Mouse (Mus musculus) forebrain, embryonic 15.5 days (tissue): ENCODE measurements around the gene Cops9. TPM values are rescaled to one million over a fixed set of nuclear protein-coding genes. Genes with fewer than 3 reads are reported as not detected.

Experiments used
- ATAC-seq: fragments of 200-750 bp; cut with Nextera tagmentation; replicated peaks from 2 replicates; pipeline ENCODE4 v1.8.0; 2017; ENCODE audit warnings: mild to moderate bottlenecking, moderate TSS enrichment, moderate library complexity
- H3K27ac ChIP-seq: fragments of 300-500 bp; sonication (generic); replicated peaks from 2 replicates; pipeline ENCODE4 v1.5.1; 2015; ENCODE audit warnings: mild to moderate bottlenecking, inconsistent platforms
- H3K27me3 ChIP-seq: fragments of 300-500 bp; sonication (generic); 2 replicates; pipeline ENCODE4 v1.6.1; 2015; ENCODE audit warnings: inconsistent platforms
- H3K36me3 ChIP-seq: fragments of 300-500 bp; sonication (generic); 2 replicates; pipeline ENCODE4 v1.6.1; 2015; ENCODE audit warnings: mild to moderate bottlenecking, inconsistent platforms
- H3K4me1 ChIP-seq: fragments of 300-500 bp; sonication (generic); 2 replicates; pipeline ENCODE4 v1.6.1; 2015; ENCODE audit warnings: inconsistent platforms
- H3K4me2 ChIP-seq: fragments of 300-500 bp; sonication (generic); replicated peaks from 2 replicates; pipeline ENCODE4 v1.6.1; 2015; ENCODE audit warnings: mild to moderate bottlenecking, inconsistent platforms
- H3K4me3 ChIP-seq: fragments of 300-500 bp; sonication (generic); 2 replicates; pipeline ENCODE4 v1.5.1; 2015; ENCODE audit warnings: mild to moderate bottlenecking, inconsistent platforms
- H3K9ac ChIP-seq: fragments of 300-500 bp; sonication (generic); replicated peaks from 2 replicates; pipeline ENCODE4 v1.6.1; 2015; ENCODE audit warnings: mild to moderate bottlenecking, inconsistent platforms
- H3K9me3 ChIP-seq: fragments of 300-500 bp; sonication (generic); 2 replicates; pipeline ENCODE4 v1.6.1; 2016; ENCODE audit warnings: inconsistent platforms
- WGBS: fragments of 180-500 bp; shearing (Covaris S2); methylation state at CpG from one replicate; pipeline ENCODE4 v1.1.7; 2015; ENCODE audit warnings: mixed read lengths; 5-methylcytosine and 5-hydroxymethylcytosine counted together
- polyA plus RNA-seq: library from polyadenylated mRNA; unstranded; fragments of >200 nt; fragmentation: Nextera tagmentation; extraction: Ambion mirVana; gene quantifications from 2 replicates; pipeline ENCODE4 v1.2.1, GENCODE M21; 2015

The Cops9 gene
- polyA plus RNA-seq, 1 experiment from 2014 or later = 534 TPM

DNA sequence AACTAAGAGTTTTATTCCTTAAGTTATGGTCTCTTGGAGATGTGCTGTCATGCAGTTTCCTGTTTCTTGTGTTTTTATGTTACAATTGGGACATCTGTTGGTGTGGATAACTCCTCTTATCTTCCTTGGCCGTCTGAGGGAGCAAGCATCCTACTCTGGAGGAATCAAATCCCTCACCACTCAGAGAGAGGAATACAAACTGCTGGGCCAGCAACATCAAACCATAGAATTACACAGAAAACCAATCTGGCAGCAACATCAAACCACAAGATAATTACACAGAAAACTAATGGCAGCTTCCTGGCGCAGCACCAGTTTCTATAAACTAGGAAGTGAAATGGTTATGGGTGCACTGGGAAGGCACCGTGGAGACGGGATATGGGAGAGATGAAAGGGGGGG is 13.6 kb downstream of the Cops9 start:
- no peak overlapping the region for H3K4me3 ChIP-seq
- H3K36me3 ChIP-seq = no peaks in the 10 kb centered on the region
- H3K4me2 ChIP-seq = no peak overlapping the region
- H3K27ac ChIP-seq = no peak overlapping the region
- H3K4me1 ChIP-seq = no peaks in the 10 kb centered on the region
- ATAC-seq = no peak
- no peaks in the 10 kb centered on the region for H3K9me3 ChIP-seq
- WGBS = 58% methylated on average over 4 of the region's 4 CpGs
- H3K27me3 ChIP-seq = no peaks in the 10 kb centered on the region
- H3K9ac ChIP-seq = no peak overlapping the region

DNA sequence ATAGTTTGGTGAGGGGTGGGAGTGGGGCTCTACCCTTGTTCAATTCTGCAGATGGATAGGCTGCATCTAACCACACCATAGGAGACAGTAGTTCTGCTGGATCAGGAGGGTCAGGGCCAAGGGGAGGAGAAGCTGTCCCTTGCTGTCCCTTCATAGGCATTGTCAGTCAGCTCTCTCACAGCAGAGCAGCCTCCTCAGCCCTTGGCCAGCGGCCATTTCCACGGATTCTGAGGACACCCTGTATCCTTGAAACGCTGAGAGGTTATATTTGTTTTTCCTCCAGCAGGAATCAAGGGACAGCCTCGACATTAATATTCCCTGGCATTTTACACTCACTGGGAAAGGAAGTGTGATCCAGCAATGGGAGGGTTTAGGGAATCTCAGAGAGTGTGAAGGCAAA is 23.4 kb downstream of the Cops9 start:
- WGBS = 77% methylated on average over 4 of the region's 4 CpGs
- H3K36me3 ChIP-seq = no peaks in the 10 kb centered on the region
- H3K27me3 ChIP-seq = no peaks in the 10 kb centered on the region
- H3K9me3 ChIP-seq = no peaks in the 10 kb centered on the region
- peaks cover under 1% of the 10 kb centered on the region; the same call in 1 of the 2 replicates for H3K4me1 ChIP-seq
- H3K4me3 ChIP-seq = no peak overlapping the region
- ATAC-seq = no peak
- no peak overlapping the region for H3K27ac ChIP-seq
- no peak overlapping the region for H3K9ac ChIP-seq
- no peak overlapping the region for H3K4me2 ChIP-seq

- Histone ChIP-seq H3K36me3 (no peaks in the 10 kb centered on the region), H3K4me3 (no peak within 1 kb of the TSS), H3K4me1 (peaks cover 3% of the 10 kb centered on the region; the same call in 1 of the 2 replicates), H3K9me3 (no peaks in the 10 kb centered on the region), H3K4me2 (no peak within 1 kb of the TSS), H3K27me3 (no peaks in the 10 kb centered on the region), H3K9ac (no peak within 1 kb of the TSS), H3K27ac (no peak within 1 kb of the TSS)
- ATAC-seq = no peak
- WGBS = 61% methylated on average over 2 of the region's 2 CpGs
Observed at GRCm38 (mm10) chr1:92617488-92617887, 24.3 kb downstream of the Cops9 start, which contains the start of gene Olfr12. TSS of gene Olfr12 (plus strand) at chr1:92617788.

DNA sequence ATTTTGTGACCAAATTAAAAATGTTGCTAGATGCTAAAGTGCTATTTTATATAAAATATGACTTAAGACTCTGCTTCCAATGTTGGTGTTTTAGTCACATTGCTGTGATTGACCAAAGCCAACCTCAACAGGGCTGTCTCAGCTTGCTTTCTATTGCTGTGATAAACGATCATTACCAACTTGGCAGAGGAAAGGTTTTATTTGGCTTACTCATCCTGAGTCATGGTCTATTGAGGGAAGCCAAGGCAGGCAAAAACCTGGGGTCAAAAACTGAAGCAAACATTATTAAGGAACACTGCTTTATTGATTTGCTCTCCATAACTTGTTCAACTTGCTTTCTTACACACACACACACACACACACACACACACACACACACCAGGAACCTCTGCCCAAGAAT is 25.7 kb downstream of the Cops9 start:
- no peak overlapping the region for H3K9ac ChIP-seq
- no peaks in the 10 kb centered on the region for H3K36me3 ChIP-seq
- 0 out of 2 replicates have a peak, but pooled peaks cover 5% of the 10 kb centered on the region for H3K27me3 ChIP-seq
- H3K4me1 ChIP-seq = peaks cover 3% of the 10 kb centered on the region; the same call in 1 of the 2 replicates
- ATAC-seq = no peak
- no peaks in the 10 kb centered on the region for H3K9me3 ChIP-seq
- H3K4me3 ChIP-seq = no peak overlapping the region
- WGBS = 84% methylated on average over 1 of the region's 1 CpGs
- H3K4me2 ChIP-seq = no peak overlapping the region
- no peak overlapping the region for H3K27ac ChIP-seq

- Histone ChIP-seq H3K4me2 (no peak overlapping the region), H3K9me3 (no peaks in the 10 kb centered on the region), H3K27me3 (0 out of 2 replicates have a peak, but pooled peaks cover 5% of the 10 kb centered on the region), H3K36me3 (no peaks in the 10 kb centered on the region), H3K9ac (no peak overlapping the region), H3K4me3 (no peak overlapping the region), H3K27ac (no peak overlapping the region), H3K4me1 (peaks cover 3% of the 10 kb centered on the region; the same call in 1 of the 2 replicates)
- no peak for ATAC-seq
- 11% methylated on average over 1 of the region's 1 CpGs for WGBS
Observed at GRCm38 (mm10) chr1:92614516-92614915, 27.3 kb downstream of the Cops9 start.

DNA sequence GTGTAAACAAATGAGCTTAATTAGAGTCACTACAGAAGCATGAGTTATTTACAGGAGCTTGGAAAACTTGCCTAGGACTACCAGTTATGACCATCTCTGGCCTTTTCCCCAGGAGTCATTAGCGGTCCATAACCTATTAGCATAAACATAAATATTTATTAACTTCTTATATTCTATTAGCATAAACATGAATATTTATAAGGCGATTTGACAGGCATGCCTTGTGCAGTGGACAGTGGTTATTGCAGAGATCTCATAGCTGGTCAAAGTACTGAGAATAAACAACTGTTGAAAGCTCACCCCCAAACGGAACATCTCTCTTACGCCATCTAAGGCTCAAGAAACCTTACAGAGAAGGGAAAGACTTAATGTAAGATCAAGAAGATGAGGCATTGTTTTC is 28.6 kb downstream of the Cops9 start:
- H3K9me3 ChIP-seq = no peaks in the 10 kb centered on the region
- ATAC-seq = no peak
- H3K4me2 ChIP-seq = no peak overlapping the region
- no peaks in the 10 kb centered on the region for H3K36me3 ChIP-seq
- peaks cover 3% of the 10 kb centered on the region; the same call in 1 of the 2 replicates for H3K4me1 ChIP-seq
- no peak overlapping the region for H3K27ac ChIP-seq
- 33% methylated on average over 4 of the region's 4 CpGs for WGBS
- H3K4me3 ChIP-seq = no peak overlapping the region
- H3K27me3 ChIP-seq = 0 out of 2 replicates have a peak, but pooled peaks cover 5% of the 10 kb centered on the region
- H3K9ac ChIP-seq = no peak overlapping the region

- no peak for ATAC-seq
- H3K36me3 ChIP-seq = no peaks in the 10 kb centered on the region
- no peak overlapping the region for H3K9ac ChIP-seq
- 0 out of 2 replicates have a peak, but pooled peaks cover 5% of the 10 kb centered on the region for H3K27me3 ChIP-seq
- H3K27ac ChIP-seq = no peak overlapping the region
- no peak overlapping the region for H3K4me2 ChIP-seq
- peaks cover 3% of the 10 kb centered on the region; the same call in 1 of the 2 replicates for H3K4me1 ChIP-seq
- no peak overlapping the region for H3K4me3 ChIP-seq
- WGBS = 8% methylated on average over 5 of the region's 5 CpGs
- H3K9me3 ChIP-seq = no peaks in the 10 kb centered on the region
Observed at GRCm38 (mm10) chr1:92611008-92611407, 30.8 kb downstream of the Cops9 start.

DNA sequence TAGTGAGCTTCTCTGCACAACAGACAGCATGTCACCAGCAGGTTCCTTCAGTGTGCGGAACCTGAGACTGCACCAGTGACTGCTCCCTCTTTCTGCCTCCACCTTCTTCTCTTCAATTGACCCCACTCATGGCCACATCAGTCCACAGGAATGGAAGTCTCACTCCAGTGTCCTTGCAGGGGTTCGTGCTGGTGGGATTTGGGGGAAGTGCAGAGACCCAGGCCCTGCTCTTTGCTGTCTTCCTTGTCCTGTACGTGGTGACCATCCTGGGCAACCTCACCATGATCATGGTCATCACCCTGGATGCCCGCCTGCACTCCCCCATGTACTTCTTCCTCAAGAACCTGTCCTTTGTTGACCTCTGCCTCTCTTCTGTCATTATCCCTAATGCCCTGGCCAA is 34.1 kb downstream of the Cops9 start:
- H3K4me3 ChIP-seq = no peak overlapping the region
- H3K36me3 ChIP-seq = no peaks in the 10 kb centered on the region
- H3K9me3 ChIP-seq = no peaks in the 10 kb centered on the region
- WGBS = 70% methylated on average over 4 of the region's 4 CpGs
- no peak overlapping the region for H3K27ac ChIP-seq
- no peak for ATAC-seq
- no peaks in the 10 kb centered on the region for H3K4me1 ChIP-seq
- 0 out of 2 replicates have a peak, but pooled peaks cover 5% of the 10 kb centered on the region for H3K27me3 ChIP-seq
- no peak overlapping the region for H3K4me2 ChIP-seq
- H3K9ac ChIP-seq = no peak overlapping the region

- 93% methylated on average over 1 of the region's 1 CpGs for WGBS
- ATAC-seq = no peak
Observed at GRCm38 (mm10) chr1:92605482-92605881, 36.3 kb downstream of the Cops9 start, which contains the start of gene Olfr1410. TSS of gene Olfr1410 (plus strand) at chr1:92605782.

GRCm38 (mm10) chr1:92596019-92596418 is 45.8 kb downstream of the Cops9 start:
- Histone ChIP-seq H3K4me1 (no peaks in the 10 kb centered on the region), H3K27me3 (no peaks in the 10 kb centered on the region), H3K9ac (no peak overlapping the region), H3K27ac (no peak overlapping the region), H3K9me3 (no peaks in the 10 kb centered on the region), H3K36me3 (no peaks in the 10 kb centered on the region), H3K4me3 (no peak overlapping the region), H3K4me2 (no peak overlapping the region)
- WGBS = 90% methylated on average over 3 of the region's 3 CpGs
- no peak for ATAC-seq

More at GRCm38 (mm10) chr1:92605482-92605881, 36.3 kb downstream of the Cops9 start, which contains the start of gene Olfr1410:
- no peak within 1 kb of the TSS for H3K4me2 ChIP-seq
- H3K4me1 ChIP-seq = no peaks in the 10 kb centered on the region
- H3K27ac ChIP-seq = no peak within 1 kb of the TSS
- H3K27me3 ChIP-seq = no peaks in the 10 kb centered on the region
- no peaks in the 10 kb centered on the region for H3K9me3 ChIP-seq
- no peak within 1 kb of the TSS for H3K4me3 ChIP-seq
- no peaks in the 10 kb centered on the region for H3K36me3 ChIP-seq
- H3K9ac ChIP-seq = no peak within 1 kb of the TSS

DNA sequence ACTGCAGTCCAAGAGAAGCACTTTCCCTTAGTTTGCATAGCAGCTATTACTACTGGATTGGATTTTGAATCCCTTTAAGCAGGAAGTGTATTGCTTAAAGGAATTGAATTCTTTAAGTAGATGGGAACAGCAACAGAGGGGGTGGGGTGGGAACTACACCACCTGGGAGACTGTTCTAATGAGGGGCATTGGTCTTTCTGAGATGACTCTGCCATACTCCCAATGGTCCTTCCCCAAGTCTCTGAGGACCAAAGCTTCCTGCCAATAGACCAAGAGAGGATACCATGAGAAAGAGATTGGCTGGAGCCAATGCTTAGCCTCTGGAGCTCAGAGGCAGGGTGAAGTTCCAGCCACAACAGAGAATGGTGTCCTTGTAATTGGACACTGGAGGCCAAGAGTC is 47.7 kb downstream of the Cops9 start, which contains the start of gene Olfr1411:
Olfr1411 (plus strand) TSS at position 301 of the 400 bp plus-strand sequence.
- no peaks in the 10 kb centered on the region for H3K36me3 ChIP-seq
- H3K4me3 ChIP-seq = no peak within 1 kb of the TSS
- no peak within 1 kb of the TSS for H3K9ac ChIP-seq
- no peak within 1 kb of the TSS for H3K27ac ChIP-seq
- H3K9me3 ChIP-seq = no peaks in the 10 kb centered on the region
- H3K4me2 ChIP-seq = no peak within 1 kb of the TSS
- no peak for ATAC-seq
- H3K4me1 ChIP-seq = no peaks in the 10 kb centered on the region
- no peaks in the 10 kb centered on the region for H3K27me3 ChIP-seq
